17 mouse cellular contexts compared by ENCODE assay signal in genomic region chr8:103919324-103919723, GRCm38 (mm10).
"Had no signal": no experiment of that assay in that cellular context is flagged by ENCODE, and none has a peak within 500 bp of the region (broad histone marks: within the 10 kb centered on the region; RNA-seq: fewer than 3 reads in every experiment).

No protein-coding gene starts in this region.

- H3K27ac ChIP-seq: neural tube, embryonic 12.5 days; neural tube, embryonic 13.5 days; neural tube, embryonic 15.5 days; stomach, embryonic 15.5 days; stomach, postnatal 0 days had no signal

- H3K9ac ChIP-seq: neural tube, embryonic 12.5 days; neural tube, embryonic 13.5 days; neural tube, embryonic 15.5 days; stomach, embryonic 15.5 days had no signal

- H3K4me1 ChIP-seq: neural tube, embryonic 12.5 days; neural tube, embryonic 13.5 days had no signal

- H3K4me3 ChIP-seq: neural tube, embryonic 12.5 days; neural tube, embryonic 13.5 days; neural tube, embryonic 15.5 days; stomach, embryonic 15.5 days had no signal

- DNase-seq: retina, postnatal 1 day; right cerebral cortex, adult 18-20 months; right cerebral cortex, postnatal 14 days; right cerebral cortex, postnatal 25 days; right cerebral cortex, postnatal 4 days; spleen, adult 18-20 months; thymus, adult 18-20 months; thymus, adult 2 months; thymus, postnatal 14 days; thymus, postnatal 25 days; thymus, postnatal 36 days; thymus, postnatal 4 days had no signal

- H3K4me2 ChIP-seq: neural tube, embryonic 12.5 days; neural tube, embryonic 13.5 days; neural tube, embryonic 15.5 days; stomach, embryonic 15.5 days had no signal

- H3K9me3 ChIP-seq: neural tube, embryonic 12.5 days; neural tube, embryonic 13.5 days; neural tube, embryonic 15.5 days; stomach, embryonic 15.5 days had no signal

- H3K36me3 ChIP-seq: neural tube, embryonic 12.5 days; neural tube, embryonic 13.5 days; neural tube, embryonic 15.5 days; stomach, embryonic 15.5 days had no signal

- H3K27me3 ChIP-seq: neural tube, embryonic 12.5 days; neural tube, embryonic 13.5 days; neural tube, embryonic 15.5 days; stomach, embryonic 15.5 days had no signal
